Mouse (Mus musculus) layer of hippocampus, adult 8-10 months (tissue): ENCODE results near the gene Atp6v1g2. TPM values are rescaled to one million over a fixed set of nuclear protein-coding genes. Genes with fewer than 3 reads are reported as not detected.

Experiments used
- DNase-seq, 2 experiments: peaks; one replicate each; pipeline ENCODE4 v3.0.0; 2022; ENCODE audit warnings: low spot score in 2 of 2
- total RNA-seq, 4 experiments: library from RNA; stranded (reverse); gene quantifications; 2 replicates each; pipeline ENCODE4 v1.2.4; 2022

Gene Atp6v1g2
- total RNA-seq, 4 experiments from 2014 or later = 592 to 630 (median 612) TPM

DNA sequence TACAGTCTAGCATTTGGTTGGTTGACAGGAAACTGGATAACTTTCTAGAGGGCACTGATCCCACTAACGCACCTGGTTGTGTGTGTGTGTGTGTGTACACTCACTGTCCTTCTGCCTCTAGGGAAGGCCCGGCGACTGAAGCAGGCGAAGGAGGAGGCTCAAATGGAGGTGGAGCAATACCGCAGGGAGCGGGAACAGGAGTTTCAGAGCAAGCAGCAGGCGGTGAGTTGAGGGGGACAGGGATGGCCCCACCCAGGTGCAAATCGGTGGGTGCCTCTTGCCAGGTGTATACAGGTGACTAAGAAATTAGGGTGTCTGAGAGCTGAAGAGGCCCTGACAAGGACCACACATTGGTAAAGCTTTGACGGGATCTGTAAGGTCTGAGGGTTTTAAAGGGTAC is 3.5 kb downstream of the Atp6v1g2 start:
- DNase-seq = no peak

DNA sequence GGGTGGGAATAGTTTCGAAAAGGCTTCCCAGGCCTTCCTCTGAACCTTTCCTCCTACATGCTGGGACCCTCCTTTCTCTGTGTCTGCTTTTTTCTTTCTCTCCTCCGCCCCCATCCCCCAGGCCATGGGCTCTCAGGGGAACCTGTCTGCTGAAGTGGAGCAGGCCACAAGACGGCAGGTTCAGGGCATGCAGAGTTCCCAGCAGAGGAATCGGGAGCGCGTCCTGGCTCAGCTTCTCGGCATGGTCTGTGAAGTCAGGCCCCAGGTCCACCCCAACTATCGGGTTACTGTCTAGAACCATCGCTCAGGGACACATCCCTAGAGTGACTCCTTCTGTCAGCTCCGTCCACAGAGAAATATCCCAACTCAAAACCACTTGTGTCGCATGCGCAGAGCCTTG is 4.0 kb downstream of the Atp6v1g2 start:
- no peak for DNase-seq

- DNase-seq = no peak
Observed at GRCm38 (mm10) chr17:35239700-35240099, 6.2 kb downstream of the Atp6v1g2 start.

GRCm38 (mm10) chr17:35240384-35241304 is 7.2 kb downstream of the Atp6v1g2 start:
- DNase-seq = no peak

DNA sequence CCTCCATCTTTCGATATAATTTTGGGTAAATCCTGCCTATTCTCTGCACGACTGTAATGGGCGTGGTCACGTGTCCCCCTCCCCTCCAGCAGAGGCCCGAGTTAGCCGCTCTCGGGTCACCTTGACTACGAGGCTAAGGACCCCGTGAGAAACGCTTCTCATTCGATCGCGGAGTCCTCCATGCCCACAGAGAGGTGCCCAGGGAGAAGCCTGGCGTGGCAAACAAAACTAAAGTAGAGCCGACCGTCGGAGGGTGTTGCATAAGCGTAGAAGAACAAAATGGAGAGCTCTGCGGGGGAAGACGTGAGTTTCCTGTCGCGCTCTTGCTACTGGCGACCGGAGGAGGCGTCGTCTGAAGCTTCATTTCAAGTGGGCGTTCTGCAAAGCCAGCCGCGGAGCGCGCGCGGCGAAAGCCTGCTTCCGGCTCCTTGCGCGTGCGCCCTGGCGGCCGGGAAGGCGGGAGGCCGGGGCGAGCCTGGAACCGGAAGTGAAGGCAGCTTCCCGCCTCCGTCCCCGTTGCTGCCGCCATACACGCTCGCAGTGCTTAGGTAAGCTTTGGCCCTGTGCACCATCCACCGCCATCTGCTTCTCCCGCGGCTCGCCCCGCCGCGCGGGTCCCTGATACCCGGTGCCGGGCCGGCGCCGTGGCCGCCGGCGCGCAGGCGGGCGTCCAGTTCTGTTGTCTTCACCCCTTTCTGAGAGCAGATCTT is 8.0 kb downstream of the Atp6v1g2 start, which contains the start of gene Ddx39b:
Ddx39b (plus strand) TSS at position 442 of the 710 bp plus-strand sequence.
- peak; percentile 94 to 97 for DNase-seq

DNA sequence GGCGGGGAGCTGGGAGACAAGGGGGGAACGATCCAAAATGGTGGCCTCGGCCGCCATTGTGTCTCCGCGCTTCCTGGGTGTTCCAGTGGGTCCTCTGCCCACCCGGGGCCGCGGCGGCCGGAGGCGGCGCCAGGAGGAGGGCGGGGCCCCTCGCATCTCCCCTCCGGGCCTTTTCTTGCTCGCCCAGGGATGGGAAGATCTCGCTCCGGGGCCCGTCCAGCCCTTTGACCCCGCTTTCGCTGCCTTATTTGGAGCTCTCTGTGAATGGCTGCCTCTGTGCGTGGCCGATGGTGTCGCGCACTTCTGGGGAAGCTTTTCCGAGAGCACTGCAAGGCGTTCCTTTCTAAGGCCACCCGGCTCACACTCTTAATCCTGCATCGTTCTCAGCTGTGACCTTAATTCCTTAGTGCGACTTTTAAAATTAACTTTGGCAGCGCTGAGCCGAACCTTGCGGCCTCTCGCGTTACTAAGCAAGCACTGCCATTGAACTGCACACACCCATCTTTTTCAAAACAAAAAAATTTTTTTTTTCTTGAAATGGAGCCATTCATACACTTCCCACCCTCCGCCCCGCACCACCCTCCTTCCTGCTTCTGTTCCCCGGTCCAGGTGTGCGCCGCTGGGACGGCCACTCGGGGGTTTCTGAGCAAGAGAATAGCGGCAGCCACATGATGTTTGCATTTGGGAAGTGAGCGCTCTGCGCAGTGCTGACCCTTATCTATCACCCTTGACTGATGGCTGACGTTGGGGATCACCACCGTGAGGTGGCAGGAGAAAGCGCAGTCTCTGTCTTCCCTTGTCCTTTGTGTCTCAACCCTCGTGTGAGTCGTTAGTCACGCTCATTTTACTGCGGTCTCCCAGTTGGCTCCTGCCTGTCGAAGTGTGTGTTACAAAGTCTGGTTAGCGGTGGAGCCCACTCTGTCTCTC is 8.8 kb downstream of the Atp6v1g2 start:
- peak in 1 of 2 experiments; percentile 69 for DNase-seq

GRCm38 (mm10) chr17:35243086-35243485 is 9.6 kb downstream of the Atp6v1g2 start:
- no peak for DNase-seq

GRCm38 (mm10) chr17:35244999-35245398 is 11.5 kb downstream of the Atp6v1g2 start:
- no peak for DNase-seq

DNA sequence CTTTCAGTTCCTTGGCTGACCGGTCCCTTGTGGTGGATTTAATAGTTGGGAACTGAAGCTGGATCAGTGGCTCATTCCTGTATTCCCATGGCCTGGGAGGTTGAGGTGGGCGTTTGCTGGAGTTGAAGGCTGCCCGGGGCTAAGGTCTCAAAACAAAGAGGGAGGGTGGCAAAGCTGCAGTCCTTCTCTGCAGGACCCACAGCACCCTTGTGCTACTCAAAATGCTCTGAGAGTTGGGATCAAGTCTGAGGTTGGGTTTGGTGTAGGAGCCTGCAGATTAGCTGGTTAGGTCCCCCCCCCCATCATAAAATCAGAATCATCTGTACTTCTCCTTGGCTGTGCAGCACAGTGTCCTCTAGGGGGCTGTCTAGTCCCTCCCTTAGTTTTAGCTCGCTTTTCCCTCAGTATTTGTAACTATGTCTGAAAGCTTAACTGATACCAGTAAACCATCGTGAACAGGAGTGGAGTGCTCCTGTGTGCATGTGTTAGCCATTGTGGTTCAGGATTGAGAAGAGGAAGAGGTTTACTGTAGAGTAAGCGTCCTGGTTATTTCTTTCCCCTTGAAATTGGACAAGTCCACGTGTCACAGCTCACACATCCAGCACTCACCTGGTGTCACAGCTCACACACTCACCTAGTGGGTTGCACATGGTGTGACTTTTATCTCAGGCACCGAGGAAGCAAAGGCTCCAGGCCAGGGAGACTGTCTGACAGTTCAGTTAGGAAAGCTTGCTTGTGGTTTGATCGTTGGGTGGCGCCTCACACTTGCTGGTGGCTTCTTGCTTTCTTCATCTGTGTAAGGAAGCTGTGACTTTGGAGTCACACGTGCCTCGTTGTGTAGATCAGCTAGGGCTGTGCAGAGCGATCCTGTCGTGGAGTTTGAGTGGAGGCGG is 12.5 kb downstream of the Atp6v1g2 start:
- DNase-seq = no peak

- DNase-seq = no peak
Observed at GRCm38 (mm10) chr17:35247144-35247543, 13.7 kb downstream of the Atp6v1g2 start.

GRCm38 (mm10) chr17:35248986-35249385 is 15.5 kb downstream of the Atp6v1g2 start:
- no peak for DNase-seq

- DNase-seq = no peak
Observed at GRCm38 (mm10) chr17:35249451-35250197, 16.2 kb downstream of the Atp6v1g2 start.

DNA sequence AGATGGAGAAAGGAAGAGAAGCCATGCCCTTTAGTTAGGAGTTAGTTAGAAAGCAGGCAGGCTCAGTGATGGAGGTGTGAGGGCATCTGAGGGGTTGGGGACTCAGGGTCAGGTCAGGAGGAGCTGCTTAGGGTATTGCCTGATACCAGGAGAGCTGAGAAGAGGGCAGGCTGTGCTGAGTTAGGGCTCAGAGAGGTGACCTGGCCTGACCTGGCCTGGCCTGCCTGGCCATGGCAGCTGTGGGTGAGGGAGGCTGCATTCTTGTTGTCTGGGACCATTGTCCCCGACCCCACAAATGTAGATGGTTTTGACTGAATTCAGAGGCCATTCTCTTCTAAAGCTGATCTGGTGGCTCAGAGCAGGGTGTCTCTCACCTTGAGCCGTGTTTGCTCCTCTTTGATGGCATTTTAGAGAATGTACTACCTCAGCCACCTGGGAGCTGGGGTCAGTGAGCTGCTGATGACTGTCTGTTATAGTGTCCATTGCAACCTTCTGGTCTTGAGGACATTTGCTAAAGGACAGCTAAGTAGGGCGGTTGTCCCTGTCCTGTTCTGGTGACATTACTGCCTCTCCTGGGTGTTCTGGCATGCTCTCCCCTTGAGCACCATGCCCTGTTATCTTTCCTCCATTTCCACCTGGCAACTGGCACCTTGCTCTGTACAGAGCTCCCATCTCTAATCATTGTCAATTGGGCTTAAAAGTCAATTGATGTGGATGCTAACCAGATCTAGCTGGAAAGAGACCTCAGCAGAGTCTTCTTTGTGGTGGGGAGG is 17.1 kb downstream of the Atp6v1g2 start:
- no peak for DNase-seq

- no peak for DNase-seq
Observed at GRCm38 (mm10) chr17:35251162-35251719, 17.8 kb downstream of the Atp6v1g2 start.

DNA sequence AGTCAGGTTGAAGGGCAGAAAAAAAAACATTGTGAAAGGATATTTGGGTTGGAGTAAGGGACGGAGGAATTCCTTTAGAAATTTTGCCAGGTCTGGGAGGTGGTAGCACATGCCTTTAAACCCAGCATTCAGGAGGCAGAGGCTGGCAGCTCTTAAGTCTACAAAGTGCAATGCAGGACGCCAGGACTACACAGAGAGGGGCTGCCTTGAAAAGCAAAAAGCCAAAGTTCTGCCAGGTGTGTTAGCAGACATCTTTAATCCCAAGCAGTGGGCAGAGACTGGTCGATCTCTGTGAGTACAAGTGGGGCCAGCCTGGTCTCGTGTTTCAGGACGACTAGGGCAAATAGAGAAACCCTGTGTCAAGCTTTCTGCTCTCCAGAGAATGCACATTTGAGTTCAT is 18.5 kb downstream of the Atp6v1g2 start:
- no peak for DNase-seq

DNA sequence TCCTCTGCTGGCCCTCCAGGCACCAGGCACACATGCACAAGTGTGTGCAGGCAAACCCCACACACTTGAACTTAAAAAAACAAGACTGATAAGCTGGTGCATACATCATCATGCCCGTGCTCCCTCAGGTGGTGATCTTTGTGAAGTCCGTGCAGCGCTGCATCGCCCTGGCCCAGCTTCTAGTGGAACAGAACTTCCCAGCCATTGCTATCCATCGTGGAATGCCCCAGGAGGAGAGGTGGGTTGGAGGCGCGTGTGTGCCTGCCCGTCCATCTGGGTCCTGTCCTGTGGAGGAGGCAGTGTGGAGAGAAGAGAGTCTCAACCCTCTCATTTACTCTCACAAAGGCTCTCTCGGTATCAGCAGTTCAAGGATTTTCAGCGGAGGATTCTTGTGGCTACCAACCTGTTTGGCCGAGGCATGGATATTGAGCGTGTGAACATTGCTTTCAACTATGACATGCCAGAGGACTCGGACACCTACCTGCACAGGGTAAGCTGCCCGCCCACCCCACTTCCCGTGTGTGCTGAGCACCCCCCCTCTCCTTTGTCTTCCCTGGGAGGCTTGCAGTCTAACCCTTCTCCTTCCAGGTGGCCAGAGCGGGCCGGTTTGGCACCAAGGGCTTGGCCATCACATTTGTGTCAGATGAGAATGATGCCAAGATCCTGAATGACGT is 19.3 kb downstream of the Atp6v1g2 start:
- no peak for DNase-seq

GRCm38 (mm10) chr17:35253293-35254093 is 20.0 kb downstream of the Atp6v1g2 start:
- no peak for DNase-seq
